Mouse (Mus musculus) cerebellum, adult 18-20 months (tissue): Measurements from ENCODE around the gene Noa1.

Experiments
- DNase-seq, 2 experiments: peaks; one replicate each; pipeline ENCODE4 v3.0.0; 2021

The Noa1 gene

GRCm38 (mm10) chr5:77309924-77310772, at the start of gene Noa1, which contains the start of gene Polr2b:
TSS of gene Noa1 (minus strand) at chr5:77310084.
TSS of gene Polr2b (plus strand) at chr5:77310147.
- DNase-seq: peak; percentile 97 to 99

DNA sequence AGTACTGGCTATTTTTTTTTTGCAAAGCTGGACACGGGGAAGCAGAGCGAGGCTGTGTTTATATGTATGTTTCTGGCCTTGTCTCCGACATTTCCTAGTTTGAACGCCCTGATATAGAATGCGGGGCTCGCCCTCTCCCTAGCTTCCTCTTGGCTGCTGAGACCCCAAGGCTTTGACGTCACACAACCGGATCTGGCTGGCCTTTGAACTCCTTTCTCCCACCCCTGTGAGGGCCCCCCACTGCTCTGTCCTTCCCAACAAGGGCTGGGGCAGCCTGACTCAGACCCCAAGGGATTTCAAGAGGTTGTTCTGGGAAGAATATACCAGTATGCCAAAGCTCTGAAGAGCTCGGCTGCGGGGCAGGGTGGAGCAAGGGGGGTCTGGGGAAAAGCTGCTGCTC, 48.5 kb upstream of the Noa1 start:
- DNase-seq: no peak

GRCm38 (mm10) chr5:77357405-77358149, 47.7 kb upstream of the Noa1 start:
- DNase-seq: no peak

GRCm38 (mm10) chr5:77355307-77356265, 45.7 kb upstream of the Noa1 start:
- DNase-seq: no peak

- peak; percentile 76 to 87 for DNase-seq
Measured at GRCm38 (mm10) chr5:77354361-77354787, 44.5 kb upstream of the Noa1 start.

GRCm38 (mm10) chr5:77351691-77352090, 41.8 kb upstream of the Noa1 start:
- no peak for DNase-seq

- DNase-seq: no peak
Measured at GRCm38 (mm10) chr5:77349971-77350658, 40.2 kb upstream of the Noa1 start.

GRCm38 (mm10) chr5:77348901-77349300, 39.0 kb upstream of the Noa1 start:
- DNase-seq: no peak

GRCm38 (mm10) chr5:77340033-77340432, 30.1 kb upstream of the Noa1 start:
- no peak for DNase-seq

DNA sequence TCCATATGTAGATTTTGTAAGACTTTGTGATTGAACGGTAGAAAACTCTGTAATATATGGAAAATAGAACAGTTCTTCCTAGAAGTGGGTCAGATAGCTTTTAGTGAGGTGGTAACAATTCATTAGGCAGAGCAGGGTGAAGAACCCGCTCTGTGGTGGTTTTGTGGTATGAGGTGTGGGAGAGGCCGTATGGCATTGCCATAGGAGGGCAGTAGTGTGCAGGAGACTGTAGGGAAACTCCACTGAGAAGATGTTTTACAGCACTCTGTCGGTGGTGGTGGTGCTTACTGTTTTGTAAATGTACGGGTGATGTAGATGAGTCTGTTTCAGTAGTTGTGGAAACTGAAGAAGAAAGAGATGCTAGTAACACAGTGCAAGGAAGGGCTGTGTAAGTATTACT, 20.3 kb upstream of the Noa1 start:
- DNase-seq: no peak

DNA sequence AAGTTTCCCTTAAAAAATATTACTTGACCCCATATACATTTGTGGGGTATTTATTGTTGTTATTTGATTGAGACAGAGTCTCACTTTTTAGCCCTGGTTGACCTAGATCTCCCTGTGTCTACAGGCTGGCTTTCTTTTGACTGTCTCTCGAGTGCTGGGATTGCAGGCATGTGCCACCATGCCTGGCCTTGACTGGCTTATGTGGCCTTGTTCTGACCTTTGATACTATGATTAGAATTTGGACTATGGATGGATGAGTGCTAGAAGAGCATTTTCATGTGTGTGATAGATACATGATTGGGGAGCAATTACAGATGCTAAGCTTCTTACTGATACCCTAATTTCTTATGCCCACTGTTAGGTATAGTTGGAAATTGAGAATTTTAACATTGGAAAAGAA, 15.1 kb upstream of the Noa1 start:
- DNase-seq: no peak

GRCm38 (mm10) chr5:77314986-77315385, 5.1 kb upstream of the Noa1 start:
- no peak for DNase-seq

- DNase-seq: no peak
Measured at GRCm38 (mm10) chr5:77314206-77314605, 4.3 kb upstream of the Noa1 start.

- DNase-seq: peak; percentile 41 to 63
Measured at GRCm38 (mm10) chr5:77309051-77309906, 605 bp downstream of the Noa1 start.

- DNase-seq: no peak
Measured at GRCm38 (mm10) chr5:77307821-77308553, 1.9 kb downstream of the Noa1 start.

DNA sequence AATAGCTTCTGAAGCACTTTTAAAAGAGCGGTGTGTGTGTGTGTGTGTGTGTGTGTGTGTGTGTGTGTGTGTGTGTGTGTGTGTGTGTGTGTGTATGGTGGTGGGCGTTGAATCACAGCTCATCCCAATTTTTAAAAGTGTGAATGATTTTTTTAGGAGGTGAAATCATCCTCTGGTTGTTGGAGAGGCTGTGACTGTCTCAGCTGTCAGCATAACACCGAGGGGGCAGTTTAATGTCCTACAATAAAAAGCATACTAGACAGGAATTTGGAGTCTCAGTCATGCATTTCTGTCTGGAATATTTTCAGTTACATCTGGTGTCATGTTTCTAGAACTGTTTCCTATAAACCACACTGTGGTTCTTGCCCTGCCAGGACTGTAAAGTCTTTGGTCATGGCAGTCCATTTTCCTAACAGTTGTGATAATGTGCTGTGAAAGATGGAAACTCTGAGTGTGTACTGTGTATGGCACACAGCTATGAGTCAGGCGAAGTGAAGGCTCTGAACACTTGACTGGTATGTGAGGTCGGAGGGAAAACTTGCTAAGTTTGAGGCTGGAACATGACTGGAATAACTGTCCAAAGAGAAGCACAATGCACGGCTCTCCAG, 8.5 kb downstream of the Noa1 start:
- no peak for DNase-seq

DNA sequence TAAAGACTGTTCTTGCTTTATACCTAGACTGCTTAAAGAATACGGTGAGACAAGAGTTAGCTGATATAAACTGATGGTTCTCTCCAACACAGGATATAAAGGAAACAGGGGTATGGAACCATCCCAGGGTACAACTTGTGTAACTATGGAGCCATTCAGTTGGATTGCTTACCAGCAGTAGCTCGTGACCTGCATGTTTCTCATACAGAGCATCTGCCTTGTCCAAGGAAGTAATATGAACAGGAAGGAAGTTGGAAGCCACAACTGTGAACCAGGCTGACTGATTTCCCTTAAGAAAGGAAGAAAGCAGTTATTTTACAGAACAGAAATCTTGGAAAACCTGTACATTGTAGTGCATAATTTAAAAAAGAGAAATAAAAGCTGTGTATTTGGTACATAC, 10.4 kb downstream of the Noa1 start:
- DNase-seq: no peak

GRCm38 (mm10) chr5:77292803-77293522, 16.9 kb downstream of the Noa1 start:
- no peak for DNase-seq

DNA sequence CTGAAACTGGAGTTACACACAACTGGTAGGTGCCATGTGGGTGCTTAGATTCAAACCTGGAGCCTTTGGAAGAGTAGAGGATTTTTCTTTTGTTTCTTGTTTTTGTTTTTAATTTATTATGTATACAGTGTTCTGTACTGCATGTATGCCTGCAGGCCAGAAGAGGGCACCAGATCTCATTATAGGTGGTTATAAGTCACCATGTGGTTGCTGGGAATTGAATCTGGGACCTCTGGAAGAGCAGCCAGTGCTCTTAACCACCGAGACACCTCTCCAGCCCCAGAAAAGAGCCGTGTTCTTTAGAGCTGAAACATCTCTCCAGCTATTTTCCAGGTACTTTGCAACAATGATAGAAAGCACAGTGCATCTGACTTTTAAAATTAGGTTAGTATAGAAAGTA, 19.3 kb downstream of the Noa1 start:
- no peak for DNase-seq
